Mouse (Mus musculus) intestine, embryonic 16.5 days (tissue): Measurements from ENCODE around the gene Fam221b. TPM values are rescaled to one million over a fixed set of nuclear protein-coding genes. Genes with fewer than 3 reads are reported as not detected.

Experiments
- ATAC-seq: fragments of 200-750 bp; cut with Nextera tagmentation; 2 replicates; pipeline ENCODE4 v1.8.0; 2017; ENCODE audit warnings: moderate TSS enrichment, moderate library complexity
- H3K27ac ChIP-seq: fragments of 300-500 bp; sonication (generic); 2 replicates; pipeline ENCODE4 v1.5.1; 2014; ENCODE audit warnings: mild to moderate bottlenecking, low read length
- H3K27me3 ChIP-seq: fragments of 300-500 bp; sonication (generic); replicated peaks from 2 replicates; pipeline ENCODE4 v1.6.1; 2014; ENCODE audit warnings: low read length, control low read depth, mixed read lengths; ENCODE audit not compliant: control insufficient read depth, insufficient read depth
- H3K36me3 ChIP-seq: fragments of 300-500 bp; sonication (generic); 2 replicates; pipeline ENCODE4 v1.6.1; 2014; ENCODE audit warnings: low read length, control low read depth; ENCODE audit not compliant: control insufficient read depth, insufficient read depth
- H3K4me1 ChIP-seq: fragments of 300-500 bp; sonication (generic); 2 replicates; pipeline ENCODE4 v1.6.1; 2014; ENCODE audit warnings: low read length, control low read depth, mixed read lengths; ENCODE audit not compliant: control insufficient read depth, insufficient read depth
- H3K4me2 ChIP-seq: fragments of 300-500 bp; sonication (generic); 2 replicates; pipeline ENCODE4 v1.6.1; 2014; ENCODE audit warnings: low read depth, low read length, control low read depth
- H3K4me3 ChIP-seq: fragments of 300-500 bp; sonication (generic); 2 replicates; pipeline ENCODE4 v1.5.1; 2014; ENCODE audit warnings: mild to moderate bottlenecking, low read length
- H3K9ac ChIP-seq: fragments of 300-500 bp; sonication (generic); 2 replicates; pipeline ENCODE4 v1.6.1; 2014; ENCODE audit warnings: low read depth, low read length
- H3K9me3 ChIP-seq: fragments of 300-500 bp; sonication (generic); 2 replicates; pipeline ENCODE4 v1.6.1; 2016; ENCODE audit warnings: low read length, control low read depth; ENCODE audit not compliant: control insufficient read depth
- WGBS: fragments of 180-500 bp; shearing (Covaris S2); extraction: QIAGEN DNeasy Blood & Tissue Kit; methylation state at CpG from one replicate; pipeline ENCODE4 v1.1.7; 2014; 5-methylcytosine and 5-hydroxymethylcytosine counted together
- polyA plus RNA-seq: library from polyadenylated mRNA; unstranded; fragments of >200 nt; fragmentation: Nextera tagmentation; extraction: Ambion mirVana; gene quantifications from 2 replicates; pipeline ENCODE4 v1.2.1, GENCODE M21; 2015

Fam221b gene
- 1.6 and 2.2 TPM in 2 replicates for polyA plus RNA-seq

DNA sequence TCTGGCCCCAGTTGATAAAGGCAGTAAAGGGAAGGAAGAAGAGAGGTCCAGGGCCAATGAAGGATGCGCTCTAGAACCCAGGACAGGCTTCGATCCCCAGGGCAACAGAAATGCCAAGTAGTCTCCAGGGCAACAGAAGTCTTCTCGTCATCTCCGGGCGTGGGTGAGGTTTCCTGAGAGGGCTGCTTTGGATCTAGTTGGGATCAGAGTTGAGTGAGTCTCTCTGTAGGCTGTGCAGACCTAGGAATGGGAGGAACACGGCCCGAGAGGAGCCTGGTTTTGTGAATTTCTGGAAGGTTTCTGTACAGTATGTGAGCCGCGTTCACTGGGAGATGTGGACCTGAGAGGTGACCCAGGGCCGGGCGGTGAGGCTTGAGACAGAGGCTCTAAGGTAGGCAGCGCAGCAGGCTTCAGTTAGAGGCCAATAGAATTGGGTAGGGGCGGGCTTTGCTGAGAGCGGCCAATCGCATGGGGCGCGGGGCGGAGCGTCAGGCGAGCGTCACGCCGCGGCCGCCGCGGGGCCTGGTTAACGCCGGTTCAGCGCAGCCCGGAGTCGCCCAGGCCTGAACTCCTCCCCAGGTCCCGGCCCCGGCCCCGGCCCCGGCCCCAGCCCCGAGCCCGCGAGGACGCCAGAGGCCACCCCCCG, at the start of gene Fam221b, which contains the start of gene Tmem8b:
TSS of gene Fam221b (minus strand) at position 364 of the 646 bp plus-strand sequence.
TSS of gene Tmem8b (plus strand) at position 190 of the 646 bp plus-strand sequence.
- H3K4me2 ChIP-seq = peak within 1 kb of the TSS; percentile 85
- ATAC-seq = peak; percentile 97
- peak within 1 kb of the TSS; percentile 90 for H3K9ac ChIP-seq
- WGBS = 1% methylated on average over 33 of the region's 41 CpGs
- peak within 1 kb of the TSS; percentile 49; the same call in 1 of the 2 replicates for H3K27ac ChIP-seq
- H3K27me3 ChIP-seq = peaks cover 5% of the 10 kb centered on the region; the same call in 1 of the 2 replicates
- peak within 1 kb of the TSS; percentile 83 for H3K4me3 ChIP-seq
- no peaks in the 10 kb centered on the region for H3K36me3 ChIP-seq
- H3K9me3 ChIP-seq = no peaks in the 10 kb centered on the region
- H3K4me1 ChIP-seq = peaks cover 5% of the 10 kb centered on the region

- WGBS = 37% methylated on average over 7 of the region's 7 CpGs
- Histone ChIP-seq H3K27ac (no peak overlapping the region), H3K27me3 (peaks cover 5% of the 10 kb centered on the region; the same call in 1 of the 2 replicates), H3K9ac (no peak overlapping the region), H3K4me2 (no peak overlapping the region), H3K36me3 (no peaks in the 10 kb centered on the region), H3K4me1 (no peaks in the 10 kb centered on the region), H3K9me3 (no peaks in the 10 kb centered on the region), H3K4me3 (no peak overlapping the region)
- no peak for ATAC-seq
These were observed 44.8 kb upstream of the Fam221b start for GRCm38 (mm10) chr4:43713652-43714219.

- H3K9me3 ChIP-seq = no peaks in the 10 kb centered on the region
- no peaks in the 10 kb centered on the region for H3K36me3 ChIP-seq
- H3K27ac ChIP-seq = no peak overlapping the region
- WGBS = 4% methylated on average over 2 of the region's 2 CpGs
- H3K4me3 ChIP-seq = no peak overlapping the region
- H3K4me1 ChIP-seq = no peaks in the 10 kb centered on the region
- no peak overlapping the region for H3K4me2 ChIP-seq
- H3K27me3 ChIP-seq = peaks cover 5% of the 10 kb centered on the region; the same call in 1 of the 2 replicates
- ATAC-seq = no peak
- H3K9ac ChIP-seq = no peak overlapping the region
These were observed 42.9 kb upstream of the Fam221b start for GRCm38 (mm10) chr4:43711821-43712220.

- WGBS = 70% methylated on average over 6 of the region's 6 CpGs
- Histone ChIP-seq H3K9ac (no peak within 1 kb of the TSS), H3K27me3 (peaks cover under 1% of the 10 kb centered on the region; the same call in 1 of the 2 replicates), H3K4me3 (no peak within 1 kb of the TSS), H3K4me2 (no peak within 1 kb of the TSS), H3K9me3 (no peaks in the 10 kb centered on the region), H3K36me3 (no peaks in the 10 kb centered on the region), H3K27ac (no peak within 1 kb of the TSS), H3K4me1 (no peaks in the 10 kb centered on the region)
- ATAC-seq = no peak
These were observed 40.9 kb upstream of the Fam221b start, which contains the start of gene Olfr71 for GRCm38 (mm10) chr4:43709869-43710268. Gene Olfr71, minus strand, starts transcription at chr4:43710255.

GRCm38 (mm10) chr4:43705991-43706390, 37.0 kb upstream of the Fam221b start:
- no peak overlapping the region for H3K4me2 ChIP-seq
- H3K36me3 ChIP-seq = no peaks in the 10 kb centered on the region
- no peak overlapping the region for H3K27ac ChIP-seq
- H3K4me1 ChIP-seq = no peaks in the 10 kb centered on the region
- ATAC-seq = no peak
- 70% methylated on average over 13 of the region's 13 CpGs for WGBS
- no peaks in the 10 kb centered on the region for H3K9me3 ChIP-seq
- H3K27me3 ChIP-seq = no peaks in the 10 kb centered on the region
- no peak overlapping the region for H3K4me3 ChIP-seq
- no peak overlapping the region for H3K9ac ChIP-seq

DNA sequence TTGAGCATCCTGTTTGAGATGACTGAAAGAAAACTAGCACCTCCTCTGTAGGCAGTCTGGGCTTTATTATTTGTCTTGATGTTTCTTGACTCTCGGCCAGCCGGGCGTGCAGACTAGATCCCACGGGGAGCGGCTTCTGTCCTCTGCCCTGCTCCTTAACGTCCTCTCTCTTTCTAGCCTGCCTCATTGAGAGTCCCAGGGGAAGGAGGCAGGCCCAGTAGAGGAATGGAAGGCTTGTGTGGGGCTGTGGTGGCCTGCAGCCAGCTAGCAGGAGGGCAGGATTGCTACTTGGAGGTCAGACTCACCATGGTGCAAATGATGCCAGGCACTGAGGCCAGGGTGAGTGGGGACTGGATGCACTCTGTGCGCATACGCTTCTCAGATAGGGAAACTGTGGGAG, 34.9 kb upstream of the Fam221b start:
- Histone ChIP-seq H3K27me3 (no peaks in the 10 kb centered on the region), H3K9ac (no peak overlapping the region), H3K4me1 (no peaks in the 10 kb centered on the region), H3K4me3 (no peak overlapping the region), H3K27ac (no peak overlapping the region), H3K4me2 (no peak overlapping the region), H3K36me3 (no peaks in the 10 kb centered on the region), H3K9me3 (no peaks in the 10 kb centered on the region)
- no peak for ATAC-seq
- WGBS = 65% methylated on average over 8 of the region's 8 CpGs

- WGBS = 72% methylated on average over 6 of the region's 6 CpGs
- ATAC-seq = no peak
These were observed 34.5 kb upstream of the Fam221b start for GRCm38 (mm10) chr4:43703439-43703838.

DNA sequence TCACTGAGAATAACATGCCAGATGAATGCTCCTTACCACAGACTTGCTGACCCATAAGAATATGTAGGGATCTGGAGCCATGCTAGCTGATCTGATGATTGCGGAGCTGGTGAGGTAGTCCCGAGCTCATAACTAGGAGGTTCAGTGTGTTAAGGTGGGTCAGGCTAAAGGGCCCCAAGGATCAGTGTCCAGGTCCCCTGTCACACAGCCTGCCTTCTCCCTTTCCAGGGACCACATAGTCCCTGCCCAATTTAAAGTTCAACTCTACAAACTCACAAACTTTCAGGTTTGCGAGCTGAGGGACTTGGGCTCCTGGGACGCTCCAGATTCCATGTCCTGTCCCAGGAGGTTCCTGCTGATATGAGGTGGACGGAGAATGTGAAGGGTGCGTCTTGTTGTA, 31.8 kb upstream of the Fam221b start, which contains the start of gene Olfr70:
TSS of gene Olfr70 (minus strand) at position 101 of the 400 bp plus-strand sequence.
- H3K27ac ChIP-seq = no peak within 1 kb of the TSS
- no peaks in the 10 kb centered on the region for H3K27me3 ChIP-seq
- 0 out of 2 replicates have a peak, but pooled peaks cover under 1% of the 10 kb centered on the region for H3K4me1 ChIP-seq
- no peaks in the 10 kb centered on the region for H3K36me3 ChIP-seq
- no peak for ATAC-seq
- H3K4me3 ChIP-seq = no peak within 1 kb of the TSS
- H3K4me2 ChIP-seq = no peak within 1 kb of the TSS
- WGBS = 78% methylated on average over 6 of the region's 6 CpGs
- no peaks in the 10 kb centered on the region for H3K9me3 ChIP-seq
- H3K9ac ChIP-seq = no peak within 1 kb of the TSS

More at GRCm38 (mm10) chr4:43703439-43703838, 34.5 kb upstream of the Fam221b start:
- H3K4me3 ChIP-seq = no peak overlapping the region
- no peak overlapping the region for H3K4me2 ChIP-seq
- no peaks in the 10 kb centered on the region for H3K4me1 ChIP-seq
- H3K9me3 ChIP-seq = no peaks in the 10 kb centered on the region
- H3K27me3 ChIP-seq = no peaks in the 10 kb centered on the region
- no peaks in the 10 kb centered on the region for H3K36me3 ChIP-seq
- no peak overlapping the region for H3K9ac ChIP-seq
- no peak overlapping the region for H3K27ac ChIP-seq

DNA sequence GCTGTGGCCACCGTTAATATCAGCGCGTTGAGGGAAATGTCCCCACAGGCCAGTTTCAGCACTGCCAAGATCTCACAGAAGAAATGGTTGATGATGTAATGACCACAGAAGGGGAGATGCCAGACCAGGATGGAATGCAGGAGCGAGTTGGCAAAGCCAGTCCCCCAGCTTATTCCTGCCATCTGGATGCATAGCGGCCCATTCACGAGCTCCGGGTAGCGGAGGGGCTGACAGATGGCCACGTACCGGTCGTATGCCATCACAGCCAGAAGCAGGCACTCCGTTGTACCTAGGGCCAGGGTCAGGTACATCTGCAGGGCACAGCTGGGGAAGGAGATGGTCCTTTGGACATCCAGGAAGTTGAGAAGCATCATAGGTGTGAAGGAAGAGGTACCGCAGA, 27.6 kb upstream of the Fam221b start:
- no peak overlapping the region for H3K4me3 ChIP-seq
- WGBS = 90% methylated on average over 13 of the region's 13 CpGs
- H3K27me3 ChIP-seq = no peaks in the 10 kb centered on the region
- no peak overlapping the region for H3K27ac ChIP-seq
- peaks cover 7% of the 10 kb centered on the region; the same call in 1 of the 2 replicates for H3K4me1 ChIP-seq
- H3K4me2 ChIP-seq = no peak overlapping the region
- ATAC-seq = no peak
- no peaks in the 10 kb centered on the region for H3K36me3 ChIP-seq
- no peaks in the 10 kb centered on the region for H3K9me3 ChIP-seq
- no peak overlapping the region for H3K9ac ChIP-seq
